Mouse (Mus musculus) midbrain, embryonic 16.5 days (tissue): ENCODE results near the gene C1qtnf5. TPM values are rescaled to one million over a fixed set of nuclear protein-coding genes. Genes with fewer than 3 reads are reported as not detected.
"Not testable (repeated sequence)": the region's sequence is repeated elsewhere in the genome, so short reads cannot be mapped to it uniquely, and the experiment has no call there.

ENCODE experiments used
- ATAC-seq: fragments of 200-750 bp; cut with Nextera tagmentation; 2 replicates; pipeline ENCODE4 v1.8.0; 2017; ENCODE audit warnings: moderate TSS enrichment
- H3K27ac ChIP-seq: fragments of 300-500 bp; sonication (generic); 2 replicates; pipeline ENCODE4 v1.5.1; 2014; ENCODE audit warnings: mild to moderate bottlenecking, low read length, mixed read lengths
- H3K27me3 ChIP-seq: fragments of 300-500 bp; sonication (generic); 2 replicates; pipeline ENCODE4 v1.6.1; 2014; ENCODE audit warnings: low read depth, low read length, mixed read lengths; ENCODE audit not compliant: control insufficient read depth, insufficient read depth
- H3K36me3 ChIP-seq: fragments of 300-500 bp; sonication (generic); 2 replicates; pipeline ENCODE4 v1.6.1; 2014; ENCODE audit warnings: mild to moderate bottlenecking, low read length, moderate library complexity, mixed read lengths; ENCODE audit not compliant: control insufficient read depth, insufficient read depth
- H3K4me1 ChIP-seq: fragments of 300-500 bp; sonication (generic); 2 replicates; pipeline ENCODE4 v1.6.1; 2014; ENCODE audit warnings: mild to moderate bottlenecking, low read length, mixed read lengths; ENCODE audit not compliant: control insufficient read depth, insufficient read depth
- H3K4me2 ChIP-seq: fragments of 300-500 bp; sonication (generic); 2 replicates; pipeline ENCODE4 v1.6.1; 2014; ENCODE audit warnings: mild to moderate bottlenecking, low read length, mixed read lengths
- H3K4me3 ChIP-seq: fragments of 300-500 bp; sonication (generic); 2 replicates; pipeline ENCODE4 v1.5.1; 2014; ENCODE audit warnings: low read depth, mild to moderate bottlenecking, low read length, moderate library complexity, mixed read lengths
- H3K9ac ChIP-seq: fragments of 300-500 bp; sonication (generic); 2 replicates; pipeline ENCODE4 v1.6.1; 2014; ENCODE audit warnings: low read depth, low read length, mixed read lengths
- H3K9me3 ChIP-seq: fragments of 300-500 bp; sonication (generic); replicated peaks from 2 replicates; pipeline ENCODE4 v1.6.1; 2014; ENCODE audit warnings: mild to moderate bottlenecking, low read length, mixed read lengths; ENCODE audit not compliant: control insufficient read depth, poor library complexity, severe bottlenecking
- WGBS: fragments of 180-500 bp; shearing (Covaris S2); extraction: QIAGEN DNeasy Blood & Tissue Kit; methylation state at CpG from one replicate; pipeline ENCODE4 v1.1.7; 2014; 5-methylcytosine and 5-hydroxymethylcytosine counted together
- polyA plus RNA-seq: library from polyadenylated mRNA; unstranded; fragments of >200 nt; fragmentation: Nextera tagmentation; extraction: Ambion mirVana; gene quantifications from 2 replicates; pipeline ENCODE4 v1.2.1, GENCODE M21; 2015

C1qtnf5 gene
- polyA plus RNA-seq, 1 experiment from 2014 or later = 5.5 TPM

DNA sequence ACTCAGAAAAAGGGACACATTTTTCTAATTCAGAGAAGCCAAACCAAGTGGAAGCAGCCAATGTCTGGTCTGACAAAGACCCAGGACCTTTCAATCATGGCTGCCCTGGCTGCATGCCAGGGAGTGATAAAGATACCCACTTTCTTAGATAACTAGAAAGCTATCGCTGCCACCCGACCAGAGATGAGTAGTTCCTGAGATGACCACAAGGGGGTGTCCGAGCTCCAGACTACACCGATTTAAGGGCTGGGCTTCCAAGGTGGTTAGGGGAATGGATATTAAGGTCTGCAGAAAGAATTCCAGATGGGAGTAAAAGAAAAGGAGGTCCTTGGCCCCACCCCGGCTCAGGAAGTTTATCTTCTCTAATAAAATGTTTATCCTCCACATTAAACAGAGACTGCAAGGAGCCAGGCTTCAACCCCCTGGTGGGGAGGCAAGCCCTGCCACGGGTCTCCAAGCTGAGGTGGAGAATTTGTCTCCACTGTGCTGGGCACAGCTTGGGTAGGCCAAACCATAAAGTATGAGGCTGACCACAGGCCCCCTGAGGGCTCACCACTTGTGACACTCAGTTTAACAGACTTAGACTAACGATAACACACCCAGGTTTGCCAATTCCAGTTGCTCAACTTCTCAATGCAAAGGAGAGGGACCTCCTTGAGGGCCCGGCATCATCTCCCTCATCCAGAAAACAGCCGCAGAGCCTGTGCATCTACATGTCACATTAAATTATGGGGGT is 2.5 kb downstream of the C1qtnf5 start:
- Histone ChIP-seq H3K27me3 (no peaks in the 10 kb centered on the region), H3K4me1 (peaks cover 40% of the 10 kb centered on the region), H3K4me3 (no peak overlapping the region), H3K9me3 (no peaks in the 10 kb centered on the region), H3K27ac (no peak overlapping the region), H3K4me2 (peak overlapping the region; percentile 29; the same call in 1 of the 2 replicates), H3K9ac (peak overlapping the region; percentile 33; the same call in 1 of the 2 replicates), H3K36me3 (no peaks in the 10 kb centered on the region)
- 36% methylated on average over 9 of the region's 9 CpGs for WGBS
- ATAC-seq = no peak

DNA sequence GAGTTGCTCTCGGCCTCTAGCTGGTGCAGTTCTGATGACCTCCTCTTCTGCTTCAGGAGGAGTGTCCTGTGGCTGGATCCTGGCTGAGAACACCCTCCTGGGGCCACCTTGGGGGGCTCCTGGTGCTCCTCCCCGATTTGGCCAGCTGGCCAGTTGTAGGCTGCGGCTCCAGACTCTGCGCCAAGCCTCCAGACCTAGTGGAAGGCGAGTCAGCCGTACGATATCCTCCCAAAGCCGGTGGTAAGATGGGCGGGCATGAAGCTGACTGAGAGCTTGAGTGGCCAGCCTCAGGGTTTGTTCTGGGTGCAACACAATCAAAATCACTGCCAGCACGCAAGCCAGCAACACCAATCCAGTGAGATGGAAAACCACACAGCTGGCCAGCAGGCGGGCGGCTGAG is 4.9 kb downstream of the C1qtnf5 start:
- H3K4me3 ChIP-seq = not testable (repeated sequence)

DNA sequence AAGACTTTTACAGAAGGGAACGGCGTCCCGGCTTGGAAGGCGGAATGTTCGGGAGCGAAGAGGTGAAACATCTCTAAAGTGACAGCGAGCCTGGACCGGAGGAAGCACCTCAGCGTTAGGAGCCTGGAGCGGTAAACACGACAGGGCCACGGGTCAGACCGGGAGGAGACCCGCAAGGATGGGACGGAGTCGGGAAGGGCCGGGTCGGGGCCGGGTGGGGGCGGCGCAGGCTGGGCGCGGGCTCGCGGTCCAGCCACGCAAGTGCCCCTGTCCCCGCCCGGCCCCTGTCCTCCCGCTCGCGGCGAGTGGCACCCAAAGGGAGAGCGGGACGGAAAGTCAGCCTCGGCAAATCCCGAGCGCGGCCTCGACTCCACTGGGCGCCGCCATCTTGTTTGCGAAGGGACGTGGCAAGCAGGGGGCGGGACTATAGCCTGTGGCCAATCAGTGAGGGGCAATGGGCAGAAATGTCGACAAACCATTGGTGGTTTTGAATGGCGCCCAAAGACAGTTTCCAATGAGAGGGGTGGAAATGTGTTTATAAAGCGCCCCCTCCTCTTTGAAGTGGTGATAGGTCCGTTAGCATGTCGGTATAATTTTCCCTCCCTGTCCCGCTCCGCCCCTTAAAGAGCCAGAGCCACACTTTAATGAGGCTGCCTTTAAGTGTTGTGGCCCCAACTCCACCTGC is 6.2 kb downstream of the C1qtnf5 start, which contains the start of the genes Gm49380 and Rnf26:
Gene Gm49380 (minus strand): TSS at position 396 of the 685 bp plus-strand sequence.
Gene Rnf26 (minus strand): TSS at position 413 of the 685 bp plus-strand sequence.
- ATAC-seq = peak; percentile 94
- H3K9ac ChIP-seq = peak within 1 kb of the TSS; percentile 73
- no peaks in the 10 kb centered on the region for H3K36me3 ChIP-seq
- H3K9me3 ChIP-seq = no peaks in the 10 kb centered on the region
- WGBS = 1% methylated on average over 42 of the region's 51 CpGs
- H3K27me3 ChIP-seq = no peaks in the 10 kb centered on the region
- H3K4me2 ChIP-seq = peak within 1 kb of the TSS; percentile 58
- H3K27ac ChIP-seq = peak within 1 kb of the TSS; percentile 38; the same call in 1 of the 2 replicates
- H3K4me1 ChIP-seq = peaks cover 25% of the 10 kb centered on the region
- peak within 1 kb of the TSS; percentile 76 for H3K4me3 ChIP-seq

More for the DNA sequence above, 4.9 kb downstream of the C1qtnf5 start:
- Histone ChIP-seq H3K4me1 (peaks cover 38% of the 10 kb centered on the region), H3K4me2 (peak overlapping the region; percentile 53; the same call in 1 of the 2 replicates)
- H3K27ac ChIP-seq, H3K36me3 ChIP-seq, H3K9me3 ChIP-seq, H3K27me3 ChIP-seq, H3K9ac ChIP-seq, ATAC-seq: not testable (repeated sequence)
- 75% methylated on average over 9 of the region's 12 CpGs for WGBS

DNA sequence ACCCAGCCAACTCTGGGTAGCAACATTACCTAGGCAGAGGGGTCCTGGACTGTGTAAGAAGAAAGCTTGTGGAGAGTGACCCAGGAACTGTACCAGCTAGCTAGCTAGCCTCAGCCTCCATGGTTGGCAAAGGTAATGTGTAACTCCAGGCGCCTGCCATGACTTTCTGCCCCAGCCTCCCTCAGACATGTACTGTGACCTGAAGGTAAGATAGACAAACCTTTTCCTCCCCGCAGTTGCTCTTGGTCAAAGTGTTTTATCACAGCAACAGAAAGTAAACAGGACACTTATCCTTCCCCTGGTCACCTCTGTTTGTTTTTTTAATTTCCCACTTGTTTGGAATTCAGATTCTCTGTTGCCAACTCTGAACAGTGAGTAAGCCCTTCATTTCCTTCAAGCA is 7.4 kb downstream of the C1qtnf5 start:
- H3K36me3 ChIP-seq = no peaks in the 10 kb centered on the region
- H3K9ac ChIP-seq = no peak overlapping the region
- H3K4me3 ChIP-seq = no peak overlapping the region
- no peaks in the 10 kb centered on the region for H3K27me3 ChIP-seq
- H3K4me2 ChIP-seq = no peak overlapping the region
- H3K4me1 ChIP-seq = peaks cover 16% of the 10 kb centered on the region
- 92% methylated on average over 2 of the region's 2 CpGs for WGBS
- H3K27ac ChIP-seq = no peak overlapping the region
- ATAC-seq = no peak
- no peaks in the 10 kb centered on the region for H3K9me3 ChIP-seq

DNA sequence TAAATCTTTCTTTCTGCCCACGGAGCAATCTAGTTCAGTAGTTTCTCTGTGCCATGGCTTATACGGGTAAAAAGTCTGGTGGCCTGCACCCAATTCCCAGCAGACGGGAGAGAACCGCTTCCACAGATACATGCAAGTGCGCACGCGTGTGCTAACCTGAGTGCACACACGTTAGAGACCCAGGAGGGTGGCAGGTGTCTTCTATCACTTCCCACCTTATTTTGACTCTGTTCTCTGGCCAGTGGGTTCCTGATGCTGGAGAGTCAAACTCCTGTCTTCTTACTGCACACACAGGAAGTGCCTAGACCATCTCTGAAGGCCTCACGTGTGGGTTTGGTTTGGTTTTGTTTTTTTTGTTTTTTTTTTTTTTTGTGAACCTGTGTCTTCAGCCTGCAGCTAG is 8.6 kb downstream of the C1qtnf5 start:
- no peaks in the 10 kb centered on the region for H3K27me3 ChIP-seq
- no peak overlapping the region for H3K9ac ChIP-seq
- WGBS = 94% methylated on average over 9 of the region's 9 CpGs
- ATAC-seq = no peak
- no peaks in the 10 kb centered on the region for H3K9me3 ChIP-seq
- no peak overlapping the region for H3K27ac ChIP-seq
- H3K4me3 ChIP-seq = no peak overlapping the region
- H3K36me3 ChIP-seq = no peaks in the 10 kb centered on the region
- peaks cover 4% of the 10 kb centered on the region for H3K4me1 ChIP-seq
- no peak overlapping the region for H3K4me2 ChIP-seq

DNA sequence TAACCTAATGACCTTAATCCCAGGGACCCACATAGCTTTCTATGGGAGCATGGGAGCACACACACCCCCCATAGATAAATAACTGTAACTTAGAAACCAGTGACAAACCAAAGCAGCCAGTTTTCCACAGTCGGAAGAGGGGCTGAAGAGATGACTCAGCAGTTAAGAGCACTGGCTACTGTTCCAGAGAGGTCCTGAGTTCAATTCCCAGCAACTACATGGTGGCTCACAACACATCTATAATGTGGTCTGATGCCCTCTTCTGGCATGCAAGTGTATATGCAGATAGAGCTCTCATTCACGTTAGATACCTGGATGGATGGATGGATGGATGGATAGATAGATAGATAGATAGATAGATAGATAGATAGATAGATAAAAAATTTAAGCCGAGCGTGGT is 9.1 kb downstream of the C1qtnf5 start:
- WGBS = 94% methylated on average over 4 of the region's 4 CpGs
- Histone ChIP-seq H3K4me2 (no peak overlapping the region), H3K4me3 (no peak overlapping the region), H3K36me3 (no peaks in the 10 kb centered on the region), H3K9ac (no peak overlapping the region), H3K4me1 (peaks cover 3% of the 10 kb centered on the region; the same call in 1 of the 2 replicates), H3K9me3 (no peaks in the 10 kb centered on the region), H3K27ac (no peak overlapping the region), H3K27me3 (no peaks in the 10 kb centered on the region)
- no peak for ATAC-seq

DNA sequence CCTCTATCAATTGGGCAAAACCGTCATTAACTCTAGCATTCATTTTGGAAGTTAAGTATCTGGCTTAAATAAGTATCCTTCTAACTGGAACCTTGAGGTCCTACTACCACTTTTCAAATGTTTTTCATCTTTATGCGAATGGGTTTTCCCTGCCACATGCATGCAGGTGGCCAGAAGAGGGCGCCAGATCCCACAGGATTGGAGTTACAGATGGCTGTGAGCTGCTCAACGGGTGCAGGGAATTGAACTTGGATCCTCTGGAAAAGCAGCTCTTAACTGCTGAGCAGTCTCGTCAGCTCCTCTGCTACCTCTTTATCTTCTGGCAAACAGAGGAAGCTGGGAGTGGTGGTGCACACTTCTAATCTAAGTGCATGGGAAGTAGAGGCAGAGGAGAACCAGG is 12.0 kb downstream of the C1qtnf5 start:
- Histone ChIP-seq H3K27me3 (no peaks in the 10 kb centered on the region), H3K27ac (no peak overlapping the region), H3K4me3 (no peak overlapping the region), H3K9ac (no peak overlapping the region), H3K4me2 (no peak overlapping the region), H3K4me1 (no peaks in the 10 kb centered on the region), H3K9me3 (no peaks in the 10 kb centered on the region), H3K36me3 (no peaks in the 10 kb centered on the region)
- ATAC-seq = no peak
- 51% methylated on average over 5 of the region's 5 CpGs for WGBS

DNA sequence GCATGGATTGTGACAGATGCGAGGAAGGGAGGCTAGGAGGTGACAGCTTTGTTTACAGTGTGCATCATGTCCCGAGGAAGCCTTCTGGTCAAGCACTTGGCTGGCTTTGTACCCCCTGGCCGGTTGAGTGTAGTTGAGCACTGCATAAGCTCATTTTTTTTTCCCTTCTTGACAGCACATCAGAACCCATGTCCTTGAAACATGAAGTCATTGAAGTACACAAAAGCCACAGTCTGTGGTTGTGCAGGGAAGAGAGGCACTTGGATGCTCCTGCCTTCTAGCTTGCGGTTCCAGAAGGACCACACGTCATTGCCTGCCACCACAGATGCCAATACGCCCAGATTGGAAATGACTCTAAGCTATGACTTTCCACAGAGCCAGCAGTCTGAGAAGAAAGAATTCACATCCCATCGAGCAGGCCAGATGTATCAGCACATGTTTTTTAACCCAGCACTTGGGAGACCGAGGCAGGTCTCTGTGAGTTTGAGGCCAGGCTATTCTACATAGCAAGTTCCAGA is 13.0 kb downstream of the C1qtnf5 start:
- H3K4me1 ChIP-seq = no peaks in the 10 kb centered on the region
- H3K36me3 ChIP-seq = no peaks in the 10 kb centered on the region
- WGBS = 86% methylated on average over 8 of the region's 8 CpGs
- no peaks in the 10 kb centered on the region for H3K9me3 ChIP-seq
- no peak for ATAC-seq
- no peak overlapping the region for H3K4me3 ChIP-seq
- no peak overlapping the region for H3K27ac ChIP-seq
- no peaks in the 10 kb centered on the region for H3K27me3 ChIP-seq
- no peak overlapping the region for H3K9ac ChIP-seq
- H3K4me2 ChIP-seq = no peak overlapping the region

DNA sequence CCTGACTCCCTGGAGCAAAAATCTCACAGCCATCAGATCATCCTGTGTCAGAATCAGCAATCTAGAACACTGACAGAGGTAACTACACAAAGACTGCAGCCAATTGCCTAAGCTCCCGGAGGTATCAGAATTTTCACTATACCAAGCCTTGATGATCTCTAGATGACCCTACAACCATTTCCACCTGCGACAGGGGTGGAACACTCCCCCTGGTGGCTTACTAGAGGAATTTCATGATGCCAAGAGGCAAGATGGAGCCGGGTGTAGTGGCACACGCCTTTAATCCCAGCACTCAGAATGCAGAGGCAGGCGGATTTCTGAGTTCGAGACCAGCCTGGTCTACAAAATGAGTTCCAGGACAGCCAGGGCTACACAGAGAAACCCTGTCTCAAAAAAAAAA is 17.3 kb downstream of the C1qtnf5 start:
- no peak overlapping the region for H3K4me2 ChIP-seq
- WGBS = 65% methylated on average over 6 of the region's 6 CpGs
- H3K4me1 ChIP-seq = 0 out of 2 replicates have a peak, but pooled peaks cover 4% of the 10 kb centered on the region
- H3K9me3 ChIP-seq = no peaks in the 10 kb centered on the region
- H3K4me3 ChIP-seq = no peak overlapping the region
- H3K9ac ChIP-seq = no peak overlapping the region
- ATAC-seq = no peak
- no peak overlapping the region for H3K27ac ChIP-seq
- H3K36me3 ChIP-seq = no peaks in the 10 kb centered on the region
- 0 out of 2 replicates have a peak, but pooled peaks cover 1% of the 10 kb centered on the region for H3K27me3 ChIP-seq
